Mouse (Mus musculus): ENCODE measurements at regions not wholly inside any gene's neighbourhood (a gene's known extent, or its start where the extent isn't known, plus 50 kb on each side); places are given as distances from the start of the nearest gene placed in this dataset.

DNA sequence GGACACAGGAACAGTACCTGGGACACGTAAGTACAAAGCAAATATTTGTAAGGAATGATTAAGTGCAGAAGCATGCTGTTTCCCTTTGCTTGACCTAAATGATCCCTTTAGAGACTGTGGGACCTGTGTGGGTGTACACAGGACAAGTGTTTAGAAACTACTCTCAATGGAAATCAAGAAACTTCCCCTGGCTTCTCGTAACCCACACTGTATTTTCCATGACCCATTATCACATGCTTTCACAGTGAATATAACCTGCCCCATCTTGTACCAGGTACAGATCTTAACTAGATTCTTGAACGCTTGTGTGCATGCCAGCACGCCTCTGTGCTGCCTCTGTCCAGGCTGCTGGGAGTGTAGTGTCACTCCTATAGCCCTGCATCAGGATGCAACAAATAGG is 177.8 kb upstream of the Ahr start:
- peak; percentile 14 for DNase-seq (ENCODE audit: low spot score)

DNA sequence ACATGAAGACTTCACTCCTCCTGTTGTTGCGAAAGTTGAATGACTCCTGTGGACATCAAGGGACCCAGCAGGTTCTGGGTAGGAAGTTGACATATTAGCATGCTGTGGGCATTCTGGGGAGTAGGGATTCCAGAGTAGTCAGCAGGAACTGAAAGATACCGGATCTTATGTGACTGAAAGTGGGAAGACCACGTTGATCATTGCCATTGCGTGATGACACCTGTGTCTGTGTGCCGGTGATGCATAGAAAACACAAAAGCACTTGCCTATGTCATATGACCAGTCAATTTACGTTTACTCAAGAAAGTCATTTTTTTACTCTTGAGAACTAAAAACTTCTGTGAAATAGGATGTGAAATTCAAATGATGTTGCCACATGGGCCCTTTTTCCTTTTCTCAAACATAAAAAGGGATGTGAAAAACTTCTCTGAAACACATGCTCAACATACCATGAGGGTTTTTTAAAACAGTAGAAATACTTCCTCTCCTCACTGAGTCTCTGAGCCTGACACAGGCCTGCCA is 176.8 kb upstream of the Ahr start:
- DNase-seq (ENCODE audit: low spot score), result no peak

- DNase-seq (ENCODE audit: low spot score), result no peak
Observed at GRCm38 (mm10) chr12:35710323-35710722, 175.5 kb upstream of the Ahr start.

- DNase-seq (ENCODE audit: low spot score), result no peak
Observed at GRCm38 (mm10) chr12:35703479-35703878, 168.6 kb upstream of the Ahr start.

- DNase-seq (ENCODE audit: low spot score), result no peak
Observed at GRCm38 (mm10) chr12:35702674-35703073, 167.8 kb upstream of the Ahr start.

- no peak for DNase-seq (ENCODE audit: low spot score)
Observed at GRCm38 (mm10) chr12:35694253-35694652, 159.4 kb upstream of the Ahr start.

- no peak for DNase-seq (ENCODE audit: low spot score)
Observed at GRCm38 (mm10) chr12:35690914-35691313, 156.1 kb upstream of the Ahr start.

- DNase-seq (ENCODE audit: low spot score), result no peak
Observed at GRCm38 (mm10) chr12:35686231-35686630, 151.4 kb upstream of the Ahr start.

DNA sequence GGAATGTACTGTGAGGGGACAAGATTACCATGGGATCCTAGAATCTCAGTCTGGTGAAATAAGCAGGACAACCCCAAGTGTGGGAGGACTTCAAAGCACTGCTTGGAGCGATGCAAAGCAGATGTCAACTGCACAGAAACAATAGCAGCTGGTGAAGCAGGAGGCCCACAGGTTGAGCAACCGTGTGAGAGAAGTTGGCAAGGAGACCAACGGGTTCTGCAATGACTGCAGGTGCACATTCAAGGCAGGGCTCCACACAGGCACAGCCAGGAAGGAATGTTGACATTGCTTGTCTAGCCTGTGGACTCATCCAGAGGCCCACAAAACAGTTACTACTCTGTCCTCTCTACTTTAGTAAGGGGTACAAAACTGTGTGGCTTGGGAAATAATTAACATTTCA is 150.4 kb upstream of the Ahr start:
- DNase-seq (ENCODE audit: low spot score), result peak; percentile 33

DNA sequence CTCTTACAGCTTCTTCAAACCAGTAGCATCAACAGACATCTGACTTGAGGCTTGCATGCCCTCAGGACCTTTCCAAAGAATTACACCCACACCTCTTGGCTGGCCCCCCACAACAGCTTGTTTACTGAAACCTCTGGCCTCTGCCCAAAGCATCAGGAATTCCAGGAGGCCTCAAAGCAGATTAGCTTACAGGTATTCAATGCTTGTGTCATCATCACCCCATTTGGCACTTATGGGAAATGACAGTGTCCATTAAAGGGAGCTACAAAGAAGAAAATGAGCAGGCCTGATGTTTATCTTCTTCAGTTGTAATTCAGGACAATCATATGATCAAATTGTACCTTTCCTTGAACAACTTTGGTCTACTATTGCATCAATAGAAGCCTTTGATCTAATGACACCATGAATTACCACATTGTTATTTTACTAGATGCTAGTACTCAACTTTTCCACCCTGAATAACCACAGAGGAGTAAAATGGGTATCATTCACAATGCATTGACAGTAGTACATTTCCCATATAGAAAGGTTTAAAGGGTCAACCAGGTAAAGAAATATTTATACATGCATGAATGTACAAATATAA is 147.1 kb upstream of the Ahr start:
- no peak for DNase-seq (ENCODE audit: low spot score)

DNA sequence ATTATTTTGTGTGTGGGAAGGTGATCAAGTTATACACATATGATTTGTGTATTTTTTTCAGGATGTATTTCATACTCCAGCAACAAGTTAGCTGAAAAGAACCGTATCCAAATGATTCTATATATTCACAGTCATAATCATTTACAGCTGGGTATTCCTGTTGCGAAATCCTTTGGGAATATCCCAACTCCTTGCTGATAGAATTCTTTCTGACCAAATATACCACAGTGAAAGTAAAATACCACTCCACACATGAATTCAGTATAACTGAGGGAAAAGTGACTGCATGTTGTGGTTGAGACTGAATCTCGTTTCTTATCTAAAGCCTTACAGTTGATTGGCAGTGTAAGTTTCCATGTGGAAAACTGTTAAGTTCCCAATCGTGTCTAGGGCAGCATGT is 145.1 kb upstream of the Ahr start:
- DNase-seq (ENCODE audit: low spot score), result no peak

DNA sequence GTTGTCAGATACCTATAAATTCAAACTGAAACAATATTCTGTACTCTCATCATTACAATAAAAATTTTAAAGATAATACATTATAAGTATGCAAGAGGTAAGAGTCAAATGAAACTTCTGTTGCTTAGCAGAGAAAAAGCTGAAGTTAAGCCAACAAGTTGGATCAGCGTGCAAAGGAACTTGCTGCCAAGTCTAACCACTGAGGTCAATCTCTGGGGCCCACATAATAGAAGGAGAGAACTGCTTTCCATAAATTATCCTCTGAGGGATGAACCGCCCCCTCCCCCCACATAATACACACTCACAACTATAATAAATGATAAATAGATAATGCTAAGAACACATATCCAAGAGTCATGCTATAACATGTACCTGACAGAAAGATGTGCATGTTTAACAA is 144.2 kb upstream of the Ahr start:
- no peak for DNase-seq (ENCODE audit: low spot score)

- DNase-seq (ENCODE audit: low spot score), result peak; percentile 60
Observed at GRCm38 (mm10) chr12:35674487-35674886, 139.6 kb upstream of the Ahr start.

DNA sequence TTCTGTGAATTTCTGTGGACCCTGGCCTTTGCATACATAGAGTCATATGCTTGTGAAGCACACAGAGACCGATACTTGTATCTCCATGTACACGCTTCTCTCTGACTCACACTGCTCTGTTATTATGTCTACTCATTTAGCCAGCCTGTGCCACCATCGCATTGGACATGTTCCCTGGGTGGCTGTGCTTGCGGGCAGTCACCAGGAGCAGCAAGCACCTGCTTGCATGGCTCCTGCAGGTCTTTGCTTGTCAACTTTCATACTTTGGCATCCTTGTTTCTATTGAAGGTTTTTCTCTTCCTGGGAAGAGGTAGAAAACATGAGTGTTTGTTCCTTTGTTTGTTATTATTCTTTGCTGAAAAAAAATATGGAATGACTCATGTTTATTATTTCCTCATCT is 136.1 kb upstream of the Ahr start:
- no peak for DNase-seq (ENCODE audit: low spot score)

GRCm38 (mm10) chr12:35668716-35669115 is 133.9 kb upstream of the Ahr start:
- DNase-seq (ENCODE audit: low spot score), result no peak

GRCm38 (mm10) chr12:35667705-35668104 is 132.9 kb upstream of the Ahr start:
- no peak for DNase-seq (ENCODE audit: low spot score)

DNA sequence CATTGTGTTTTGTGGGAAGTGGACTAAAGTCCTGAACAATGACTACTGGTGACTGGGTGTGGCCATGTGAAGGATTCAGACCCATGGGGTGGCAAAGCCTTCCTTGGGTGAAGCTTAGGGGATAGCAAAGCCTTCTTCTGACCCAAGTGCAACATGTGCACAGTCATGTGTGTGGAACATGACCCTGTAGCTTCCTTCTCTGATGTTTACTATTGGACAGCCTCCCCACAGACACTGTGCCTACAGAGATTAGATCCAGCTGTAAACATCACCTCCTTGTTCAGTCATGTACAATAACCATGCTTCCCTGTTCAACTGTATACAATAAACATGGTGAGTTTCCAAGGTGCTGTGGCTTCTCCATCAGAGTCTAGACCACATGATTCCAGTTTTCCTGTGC is 132.4 kb upstream of the Ahr start:
- no peak for DNase-seq (ENCODE audit: low spot score)

GRCm38 (mm10) chr12:35666062-35666461 is 131.2 kb upstream of the Ahr start:
- no peak for DNase-seq (ENCODE audit: low spot score)

GRCm38 (mm10) chr12:35663062-35663461 is 128.2 kb upstream of the Ahr start:
- no peak for DNase-seq (ENCODE audit: low spot score)

DNA sequence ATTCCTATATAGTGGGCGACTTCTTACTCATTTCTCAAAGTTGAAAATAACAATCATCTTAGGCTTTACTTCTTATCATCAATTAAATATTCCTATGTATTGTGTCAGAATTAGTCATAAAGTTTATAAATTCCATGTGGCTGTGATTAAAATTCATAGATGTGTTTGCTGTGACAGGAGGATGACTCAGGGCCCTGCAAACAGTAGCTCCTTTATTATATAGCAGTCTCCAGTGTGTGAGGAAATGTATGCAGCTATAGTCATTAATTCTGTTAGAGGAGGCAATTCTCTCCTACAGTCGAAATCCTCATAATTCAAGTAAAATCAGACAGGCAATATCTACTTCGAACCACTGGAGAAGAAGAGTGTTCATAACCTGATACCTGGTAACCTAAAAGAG is 121.7 kb upstream of the Ahr start:
- DNase-seq (ENCODE audit: low spot score), result no peak

DNA sequence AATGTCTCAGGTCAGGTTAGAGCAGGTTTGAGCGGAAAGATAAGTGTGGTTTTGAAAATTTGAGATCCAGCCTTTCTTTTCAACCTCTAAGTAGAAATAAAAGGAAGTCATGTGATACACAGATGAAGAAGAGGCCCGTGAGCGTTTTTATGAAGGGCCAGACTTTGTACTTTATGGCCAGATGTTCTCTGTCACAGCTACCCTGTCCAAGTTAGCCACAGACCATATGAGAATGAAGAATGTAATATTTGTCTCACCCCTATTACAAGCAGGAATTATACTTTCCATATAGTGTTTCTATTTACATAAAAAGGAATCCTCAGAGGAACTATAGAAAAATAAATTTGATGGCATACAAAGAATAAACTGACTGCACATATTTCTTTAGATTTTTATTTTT is 114.9 kb upstream of the Ahr start:
- no peak for DNase-seq (ENCODE audit: low spot score)

DNA sequence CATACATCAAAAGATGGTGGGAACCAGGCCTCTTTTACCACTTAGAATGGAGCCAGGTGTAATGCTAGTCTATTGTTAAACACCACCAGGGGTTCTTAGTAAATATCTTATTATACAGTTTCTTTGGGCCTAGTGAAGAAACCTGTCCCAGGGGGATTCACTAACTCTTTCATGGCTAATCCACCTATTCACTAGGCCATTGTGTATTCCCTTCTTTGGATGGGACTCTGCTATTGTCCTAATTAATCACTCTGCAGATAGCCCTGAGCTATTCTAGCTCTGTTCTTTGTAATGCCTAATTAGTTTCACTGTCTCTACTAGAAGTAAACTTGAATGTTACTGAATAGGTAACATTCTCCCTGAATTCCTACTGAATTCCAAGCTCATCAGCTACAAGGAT is 107.6 kb upstream of the Ahr start:
- no peak for DNase-seq (ENCODE audit: low spot score)

DNA sequence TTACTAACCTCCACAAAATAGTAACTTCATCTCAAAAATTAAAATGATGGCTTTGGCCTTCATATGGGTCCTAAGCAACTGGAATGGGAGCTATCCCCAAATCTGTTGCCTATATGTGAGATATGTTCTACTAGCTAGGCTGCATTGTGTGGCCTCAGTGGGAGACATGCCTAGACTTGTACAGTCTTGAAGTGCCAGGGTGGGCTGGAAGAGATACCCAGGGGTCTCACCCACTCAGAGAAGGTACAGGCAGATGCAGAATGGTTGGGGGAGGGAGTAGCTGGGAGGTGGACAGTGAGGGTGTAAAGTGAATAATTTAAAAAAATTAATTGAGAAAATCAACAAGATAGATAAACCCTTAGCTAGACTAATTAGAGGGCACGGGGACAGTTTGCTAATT is 106.9 kb upstream of the Ahr start:
- DNase-seq (ENCODE audit: low spot score), result no peak

GRCm38 (mm10) chr12:35640911-35641345 is 106.1 kb upstream of the Ahr start:
- no peak for DNase-seq (ENCODE audit: low spot score)

DNA sequence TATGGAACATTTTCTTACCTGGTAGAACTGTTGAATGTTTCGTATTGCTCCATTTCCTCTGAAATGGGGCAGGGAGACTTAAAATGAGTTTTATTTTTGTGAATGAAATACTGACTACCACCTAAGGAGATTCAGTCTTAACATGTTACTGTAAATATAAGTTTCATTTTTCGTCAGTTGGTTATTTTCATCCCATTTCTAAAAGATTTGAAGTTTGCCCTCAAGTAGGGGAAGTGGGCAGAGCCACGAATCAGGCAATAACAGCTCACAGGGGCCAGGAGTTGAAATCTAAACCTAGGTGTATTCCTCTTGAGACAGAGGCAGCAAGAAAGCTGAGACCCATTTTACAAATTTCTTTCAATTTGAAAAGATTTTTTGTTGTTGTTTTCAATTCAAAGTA is 88.6 kb upstream of the Ahr start:
- DNase-seq (ENCODE audit: low spot score), result no peak

Measured in lung, postnatal 25 days (tissue).